Mouse (Mus musculus) c-Kit-positive CD71-positive TER-119-negative erythroid progenitor cells, embryonic 14.5 days (primary cell): ENCODE measurements around the gene Tbc1d16.

ENCODE experiments used
- DNase-seq: peaks from one replicate; pipeline ENCODE4 v3.0.0-alpha.2; 2013; ENCODE audit warnings: low read depth

Tbc1d16 gene

GRCm38 (mm10) chr11:119236354-119236753, 8.1 kb upstream of the Tbc1d16 start:
- no peak for DNase-seq

- peak; percentile 63 for DNase-seq
Observed at GRCm38 (mm10) chr11:119235596-119235995, 7.3 kb upstream of the Tbc1d16 start.

- no peak for DNase-seq
Observed at GRCm38 (mm10) chr11:119234770-119235169, 6.5 kb upstream of the Tbc1d16 start.

- no peak for DNase-seq
Observed at GRCm38 (mm10) chr11:119228846-119229626, 737 bp upstream of the Tbc1d16 start.

- no peak for DNase-seq
Observed at GRCm38 (mm10) chr11:119227591-119227990, 708 bp downstream of the Tbc1d16 start.

- no peak for DNase-seq
Observed at GRCm38 (mm10) chr11:119225634-119226033, 2.7 kb downstream of the Tbc1d16 start.

GRCm38 (mm10) chr11:119224926-119225325, 3.4 kb downstream of the Tbc1d16 start:
- no peak for DNase-seq

GRCm38 (mm10) chr11:119223124-119223890, 5.0 kb downstream of the Tbc1d16 start:
- no peak for DNase-seq

- DNase-seq, result no peak
Observed at GRCm38 (mm10) chr11:119221812-119222510, 6.3 kb downstream of the Tbc1d16 start.

- DNase-seq, result no peak
Observed at GRCm38 (mm10) chr11:119219816-119220465, 8.4 kb downstream of the Tbc1d16 start.

GRCm38 (mm10) chr11:119217861-119218260, 10.4 kb downstream of the Tbc1d16 start:
- no peak for DNase-seq

- no peak for DNase-seq
Observed at GRCm38 (mm10) chr11:119215905-119216507, 12.3 kb downstream of the Tbc1d16 start.

GRCm38 (mm10) chr11:119215038-119215904, 13.0 kb downstream of the Tbc1d16 start:
- peak; percentile 54 for DNase-seq

GRCm38 (mm10) chr11:119213166-119213885, 15.0 kb downstream of the Tbc1d16 start:
- DNase-seq, result no peak

GRCm38 (mm10) chr11:119211604-119212309, 16.5 kb downstream of the Tbc1d16 start:
- no peak for DNase-seq

- DNase-seq, result no peak
Observed at GRCm38 (mm10) chr11:119210321-119211100, 17.8 kb downstream of the Tbc1d16 start.

- no peak for DNase-seq
Observed at GRCm38 (mm10) chr11:119209371-119210025, 18.8 kb downstream of the Tbc1d16 start.

GRCm38 (mm10) chr11:119208870-119209370, 19.4 kb downstream of the Tbc1d16 start:
- no peak for DNase-seq
